Mouse (Mus musculus) megakaryocyte, embryonic 14.5 days (primary cell): Measurements from ENCODE around the gene Zfp219.

Source experiments
- FLI1 ChIP-seq: IDR thresholded peaks from 2 replicates; pipeline ENCODE4 v1.6.1; 2012; ENCODE audit warnings: low read length, inconsistent platforms, mixed read lengths
- GATA1 ChIP-seq: IDR thresholded peaks from 3 replicates; pipeline ENCODE4 v1.6.1; 2012; ENCODE audit warnings: mixed read lengths, low read length, inconsistent platforms, borderline replicate concordance

GRCm38 (mm10) chr14:52006771-52007170 lies 13.8 kb downstream of the Zfp219 start:
- TF ChIP-seq GATA1 (no peak), FLI1 (no peak)
